Mouse (Mus musculus) heart, embryonic 15.5 days (tissue): Measurements from ENCODE around the gene Tspan5. TPM values are rescaled to one million over a fixed set of nuclear protein-coding genes. Genes with fewer than 3 reads are reported as not detected.

ENCODE experiments used
- ATAC-seq: fragments of 200-750 bp; cut with Nextera tagmentation; replicated peaks from 2 replicates; pipeline ENCODE4 v1.8.0; 2017; ENCODE audit warnings: low read depth, moderate TSS enrichment; ENCODE audit not compliant: insufficient number of reproducible peaks, insufficient read depth, low FRiP score
- H3K27ac ChIP-seq: fragments of 300-500 bp; sonication (generic); 2 replicates; pipeline ENCODE4 v1.5.1; 2015; ENCODE audit warnings: mild to moderate bottlenecking, inconsistent platforms
- H3K27me3 ChIP-seq: fragments of 300-500 bp; sonication (generic); 2 replicates; pipeline ENCODE4 v1.6.1; 2015; ENCODE audit warnings: inconsistent platforms
- H3K36me3 ChIP-seq: fragments of 300-500 bp; sonication (generic); 2 replicates; pipeline ENCODE4 v1.6.1; 2015; ENCODE audit warnings: mild to moderate bottlenecking, inconsistent platforms
- H3K4me1 ChIP-seq: fragments of 300-500 bp; sonication (generic); replicated peaks from 2 replicates; pipeline ENCODE4 v1.6.1; 2015; ENCODE audit warnings: inconsistent platforms
- H3K4me2 ChIP-seq: fragments of 300-500 bp; sonication (generic); 2 replicates; pipeline ENCODE4 v1.6.1; 2015; ENCODE audit warnings: inconsistent platforms, mild to moderate bottlenecking, moderate library complexity
- H3K4me3 ChIP-seq: fragments of 300-500 bp; sonication (generic); 2 replicates; pipeline ENCODE4 v1.5.1; 2015; ENCODE audit warnings: mild to moderate bottlenecking, inconsistent platforms
- H3K9ac ChIP-seq: fragments of 300-500 bp; sonication (generic); 2 replicates; pipeline ENCODE4 v1.6.1; 2015; ENCODE audit warnings: mild to moderate bottlenecking, inconsistent platforms
- H3K9me3 ChIP-seq: fragments of 300-500 bp; sonication (generic); replicated peaks from 2 replicates; pipeline ENCODE4 v1.6.1; 2016; ENCODE audit warnings: inconsistent platforms
- WGBS: fragments of 180-500 bp; shearing (Covaris S2); methylation state at CpG from one replicate; pipeline ENCODE4 v1.1.7; 2015; ENCODE audit warnings: mixed read lengths; 5-methylcytosine and 5-hydroxymethylcytosine counted together
- polyA plus RNA-seq: library from polyadenylated mRNA; unstranded; fragments of >200 nt; fragmentation: Nextera tagmentation; extraction: Ambion mirVana; gene quantifications from 2 replicates; pipeline ENCODE4 v1.2.1, GENCODE M21; 2015

Gene Tspan5
- polyA plus RNA-seq, 1 experiment from 2014 or later: 14.7 TPM

GRCm38 (mm10) chr3:138889214-138889613 lies 147.2 kb downstream of the Tspan5 start:
- no peak overlapping the region for H3K9ac ChIP-seq
- H3K4me2 ChIP-seq: no peak overlapping the region
- no peaks in the 10 kb centered on the region for H3K36me3 ChIP-seq
- H3K9me3 ChIP-seq: no peaks in the 10 kb centered on the region
- no peak overlapping the region for H3K4me3 ChIP-seq
- 0 out of 2 replicates have a peak overlapping the region, but pooled peaks have one; percentile 9 for H3K27ac ChIP-seq
- WGBS: 40% methylated on average over 4 of the region's 4 CpGs
- peaks cover 12% of the 10 kb centered on the region for H3K4me1 ChIP-seq
- no peaks in the 10 kb centered on the region for H3K27me3 ChIP-seq
- ATAC-seq: no peak

DNA sequence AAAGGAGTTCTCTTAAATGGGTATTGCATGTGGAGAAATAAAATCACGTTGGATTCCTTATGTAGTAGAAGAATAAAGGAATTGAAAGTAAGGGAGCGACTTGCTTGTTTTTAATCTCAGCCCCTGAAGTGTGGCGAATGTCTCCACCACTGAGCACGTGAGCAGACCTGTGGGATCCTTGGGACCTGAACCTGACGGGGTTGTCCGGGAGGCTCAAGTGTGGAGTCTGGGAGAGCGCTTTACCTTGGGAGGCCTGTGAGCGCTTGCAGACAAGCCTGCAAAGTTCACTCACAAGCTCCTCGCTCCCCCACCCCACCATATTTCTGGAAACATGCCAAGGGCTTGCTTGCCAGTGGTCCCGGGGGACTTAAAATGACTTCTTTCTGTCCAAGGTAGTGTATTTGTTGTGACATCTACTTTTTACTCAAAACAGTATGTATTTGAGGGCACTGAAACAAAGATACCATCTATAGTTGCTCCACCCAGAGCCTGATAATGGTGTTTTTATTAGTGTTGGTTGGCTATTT lies 147.8 kb downstream of the Tspan5 start:
- H3K27ac ChIP-seq: 0 out of 2 replicates have a peak overlapping the region, but pooled peaks have one; percentile 9
- no peak overlapping the region for H3K4me2 ChIP-seq
- H3K36me3 ChIP-seq: no peaks in the 10 kb centered on the region
- no peaks in the 10 kb centered on the region for H3K9me3 ChIP-seq
- no peaks in the 10 kb centered on the region for H3K27me3 ChIP-seq
- H3K9ac ChIP-seq: no peak overlapping the region
- no peak for ATAC-seq
- peaks cover 12% of the 10 kb centered on the region for H3K4me1 ChIP-seq
- no peak overlapping the region for H3K4me3 ChIP-seq
- 54% methylated on average over 10 of the region's 10 CpGs for WGBS

- no peaks in the 10 kb centered on the region for H3K9me3 ChIP-seq
- H3K4me2 ChIP-seq: no peak overlapping the region
- no peaks in the 10 kb centered on the region for H3K27me3 ChIP-seq
- H3K36me3 ChIP-seq: no peaks in the 10 kb centered on the region
- no peak overlapping the region for H3K27ac ChIP-seq
- ATAC-seq: no peak; the same call in 1 of the 2 replicates
- H3K9ac ChIP-seq: no peak overlapping the region
- 26% methylated on average over 5 of the region's 5 CpGs for WGBS
- H3K4me1 ChIP-seq: peaks cover 12% of the 10 kb centered on the region
- H3K4me3 ChIP-seq: no peak overlapping the region
Measured at GRCm38 (mm10) chr3:138893520-138893919, 151.5 kb downstream of the Tspan5 start.

DNA sequence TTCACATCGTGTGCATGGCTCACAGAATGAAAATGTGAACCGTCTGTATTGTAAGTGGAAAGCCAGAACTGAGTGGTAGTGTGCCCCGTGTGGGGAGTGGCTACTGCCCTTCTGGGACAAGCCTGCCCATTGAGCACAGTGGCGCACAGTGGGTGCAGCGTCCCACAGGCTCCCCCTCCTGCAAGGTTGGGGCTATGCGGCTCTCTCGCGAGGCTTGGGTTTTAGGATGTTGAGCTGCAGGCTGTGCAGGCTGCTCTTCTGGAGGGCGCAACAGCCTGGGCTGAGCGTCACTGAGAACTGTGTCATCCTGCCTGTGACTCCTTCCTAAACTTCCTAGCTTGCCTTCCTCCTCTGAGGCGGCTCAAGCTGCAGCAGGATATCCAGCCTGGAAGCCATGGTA lies 155.5 kb downstream of the Tspan5 start:
- H3K27ac ChIP-seq: no peak overlapping the region
- no peaks in the 10 kb centered on the region for H3K36me3 ChIP-seq
- no peak overlapping the region for H3K9ac ChIP-seq
- H3K27me3 ChIP-seq: no peaks in the 10 kb centered on the region
- H3K4me3 ChIP-seq: no peak overlapping the region
- WGBS: 80% methylated on average over 11 of the region's 11 CpGs
- ATAC-seq: no peak
- no peaks in the 10 kb centered on the region for H3K9me3 ChIP-seq
- no peak overlapping the region for H3K4me2 ChIP-seq
- H3K4me1 ChIP-seq: peaks cover 12% of the 10 kb centered on the region

GRCm38 (mm10) chr3:138898055-138898454 lies 156.1 kb downstream of the Tspan5 start:
- H3K36me3 ChIP-seq: no peaks in the 10 kb centered on the region
- H3K4me1 ChIP-seq: peaks cover 11% of the 10 kb centered on the region
- H3K9ac ChIP-seq: no peak overlapping the region
- H3K4me3 ChIP-seq: no peak overlapping the region
- H3K27ac ChIP-seq: no peak overlapping the region
- H3K27me3 ChIP-seq: no peaks in the 10 kb centered on the region
- no peak for ATAC-seq
- WGBS: 84% methylated on average over 8 of the region's 8 CpGs
- H3K9me3 ChIP-seq: no peaks in the 10 kb centered on the region
- H3K4me2 ChIP-seq: no peak overlapping the region

GRCm38 (mm10) chr3:138900571-138901141 lies 158.7 kb downstream of the Tspan5 start:
- ATAC-seq: no peak
- Histone ChIP-seq H3K9ac (no peak overlapping the region), H3K27ac (no peak overlapping the region)

DNA sequence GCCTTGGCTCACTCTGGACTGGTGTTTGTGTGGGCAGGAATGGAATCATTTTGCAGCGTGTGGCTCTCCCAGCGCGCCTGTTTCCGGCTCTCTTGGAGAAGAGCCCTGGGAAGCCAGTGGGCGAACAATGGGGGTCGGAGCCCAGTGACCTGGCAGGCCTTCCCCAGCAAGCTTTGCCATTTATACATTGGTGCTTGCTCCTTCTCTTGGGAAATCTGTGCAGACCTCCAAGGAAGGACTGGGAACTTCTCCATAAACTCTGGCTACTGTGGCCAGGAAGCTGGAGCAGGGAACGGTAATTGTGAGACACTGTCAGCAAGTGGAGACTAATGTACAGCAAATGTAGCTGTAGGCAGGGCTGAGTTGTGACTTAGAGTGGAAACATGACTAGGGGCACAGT lies 163.7 kb downstream of the Tspan5 start:
- ATAC-seq: 0 out of 2 replicates have a peak, but pooled peaks have one; percentile 19
- Histone ChIP-seq H3K9me3 (no peaks in the 10 kb centered on the region), H3K4me1 (0 out of 2 replicates have a peak, but pooled peaks cover 3% of the 10 kb centered on the region), H3K27ac (peak overlapping the region; percentile 72), H3K36me3 (no peaks in the 10 kb centered on the region), H3K4me2 (no peak overlapping the region), H3K27me3 (no peaks in the 10 kb centered on the region), H3K9ac (no peak overlapping the region), H3K4me3 (no peak overlapping the region)
- 69% methylated on average over 7 of the region's 7 CpGs for WGBS

More at GRCm38 (mm10) chr3:138900571-138901141, 158.7 kb downstream of the Tspan5 start:
- H3K4me1 ChIP-seq: 0 out of 2 replicates have a peak, but pooled peaks cover 6% of the 10 kb centered on the region
- no peak overlapping the region for H3K4me3 ChIP-seq
- H3K4me2 ChIP-seq: no peak overlapping the region
- no peaks in the 10 kb centered on the region for H3K9me3 ChIP-seq
- WGBS: 62% methylated on average over 9 of the region's 9 CpGs
- no peaks in the 10 kb centered on the region for H3K27me3 ChIP-seq
- no peaks in the 10 kb centered on the region for H3K36me3 ChIP-seq

DNA sequence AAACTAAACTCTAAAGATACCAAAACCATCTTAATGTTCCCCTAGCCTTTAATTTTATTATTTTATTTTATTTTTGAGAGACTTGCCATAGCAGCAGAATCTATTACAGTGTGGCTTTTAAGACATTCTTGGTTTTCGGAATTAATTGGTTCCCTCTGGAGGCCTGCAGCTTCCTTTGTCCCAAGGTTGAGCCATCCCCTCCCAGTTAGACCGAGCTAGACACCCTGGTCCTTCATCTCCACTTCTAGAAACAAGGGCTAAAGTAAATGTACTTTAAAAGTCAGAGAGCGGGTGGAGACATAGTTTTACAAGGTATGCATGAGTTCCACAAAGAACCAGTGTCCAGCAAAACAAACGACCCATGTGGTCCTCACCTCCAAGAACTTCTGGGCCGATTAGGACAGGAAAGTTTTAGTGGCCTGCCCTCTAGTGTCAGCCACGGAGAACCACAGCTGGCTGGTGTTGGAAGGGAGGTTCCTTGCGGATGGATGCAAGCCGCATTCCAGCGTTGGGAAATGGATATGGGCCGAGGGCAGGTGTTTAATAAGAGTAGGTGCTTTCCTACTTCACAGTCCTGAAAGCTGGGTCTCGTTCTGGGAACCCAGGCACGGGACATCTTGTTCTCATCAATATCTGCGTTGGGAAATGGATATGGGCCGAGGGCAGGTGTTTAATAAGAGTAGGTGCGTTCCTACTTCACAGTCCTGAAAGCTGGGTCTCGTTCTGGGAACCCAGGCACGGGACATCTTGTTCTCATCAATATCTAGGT lies 164.3 kb downstream of the Tspan5 start:
- H3K4me3 ChIP-seq: no peak overlapping the region
- 0 out of 2 replicates have a peak, but pooled peaks cover 3% of the 10 kb centered on the region for H3K4me1 ChIP-seq
- peak; percentile 51; the same call in 1 of the 2 replicates for ATAC-seq
- 29% methylated on average over 17 of the region's 17 CpGs for WGBS
- H3K27ac ChIP-seq: peak overlapping the region; percentile 72
- H3K4me2 ChIP-seq: no peak overlapping the region
- no peaks in the 10 kb centered on the region for H3K9me3 ChIP-seq
- H3K36me3 ChIP-seq: no peaks in the 10 kb centered on the region
- no peaks in the 10 kb centered on the region for H3K27me3 ChIP-seq
- no peak overlapping the region for H3K9ac ChIP-seq

GRCm38 (mm10) chr3:138909313-138909712 lies 167.3 kb downstream of the Tspan5 start:
- no peaks in the 10 kb centered on the region for H3K36me3 ChIP-seq
- H3K4me1 ChIP-seq: 0 out of 2 replicates have a peak, but pooled peaks cover 3% of the 10 kb centered on the region
- no peak overlapping the region for H3K4me3 ChIP-seq
- no peaks in the 10 kb centered on the region for H3K9me3 ChIP-seq
- H3K27me3 ChIP-seq: no peaks in the 10 kb centered on the region
- no peak overlapping the region for H3K4me2 ChIP-seq
- no peak overlapping the region for H3K9ac ChIP-seq
- ATAC-seq: no peak
- no peak overlapping the region for H3K27ac ChIP-seq
- WGBS: 83% methylated on average over 2 of the region's 2 CpGs

DNA sequence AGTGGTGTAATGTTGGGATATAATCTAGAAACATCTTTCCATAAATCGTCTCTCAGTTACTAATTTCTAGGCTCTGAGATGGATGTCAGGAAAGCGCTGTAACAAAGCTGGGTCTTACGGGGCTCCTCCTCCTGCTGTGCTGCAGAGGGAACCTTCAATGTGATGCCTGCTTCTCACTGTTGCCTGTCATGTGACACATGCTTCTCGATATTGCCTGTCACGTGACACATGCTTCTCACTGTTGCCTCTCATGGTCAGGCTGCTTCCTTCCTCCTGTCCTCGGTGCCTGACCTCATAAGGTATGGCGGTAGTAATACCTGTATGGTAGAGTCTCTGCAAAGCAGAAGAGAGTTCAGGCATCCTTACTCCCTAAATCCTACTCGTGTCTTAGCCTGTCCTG lies 170.5 kb downstream of the Tspan5 start:
- no peak for ATAC-seq
- 83% methylated on average over 8 of the region's 8 CpGs for WGBS
- no peak overlapping the region for H3K9ac ChIP-seq
- peaks cover 8% of the 10 kb centered on the region for H3K4me1 ChIP-seq
- H3K4me2 ChIP-seq: no peak overlapping the region
- H3K27me3 ChIP-seq: 0 out of 2 replicates have a peak, but pooled peaks cover 3% of the 10 kb centered on the region
- H3K9me3 ChIP-seq: no peaks in the 10 kb centered on the region
- H3K27ac ChIP-seq: no peak overlapping the region
- H3K36me3 ChIP-seq: no peaks in the 10 kb centered on the region
- H3K4me3 ChIP-seq: no peak overlapping the region

- Histone ChIP-seq H3K9me3 (no peaks in the 10 kb centered on the region), H3K27me3 (0 out of 2 replicates have a peak, but pooled peaks cover 3% of the 10 kb centered on the region), H3K36me3 (0 out of 2 replicates have a peak, but pooled peaks cover 2% of the 10 kb centered on the region), H3K4me1 (peaks cover 14% of the 10 kb centered on the region), H3K4me2 (no peak overlapping the region), H3K4me3 (no peak overlapping the region), H3K9ac (no peak overlapping the region), H3K27ac (no peak overlapping the region)
- 69% methylated on average over 8 of the region's 8 CpGs for WGBS
- no peak for ATAC-seq
Measured at GRCm38 (mm10) chr3:138914626-138915288, 172.8 kb downstream of the Tspan5 start.
